Mouse (Mus musculus) C2C12 (cell line): ENCODE results near the gene Crebl2. TPM values are rescaled to one million over a fixed set of nuclear protein-coding genes. Genes with fewer than 3 reads are reported as not detected.
A peak's percentile ranks its signal among the peaks of the same experiment; 100 is the strongest.

ENCODE experiments used
- H3K27me3 ChIP-seq: one replicate; pipeline ENCODE4 v1.6.1; 2011; ENCODE audit not compliant: control insufficient read depth, insufficient read depth, insufficient read length
- H3K36me3 ChIP-seq: one replicate; pipeline ENCODE4 v1.6.1; 2011; ENCODE audit not compliant: control insufficient read depth, insufficient read depth
- H3K4me3 ChIP-seq: one replicate; pipeline ENCODE4 v1.5.1; 2011; ENCODE audit warnings: mild to moderate bottlenecking, control low read depth; ENCODE audit not compliant: poor library complexity, insufficient read depth, severe bottlenecking
- H3K79me2 ChIP-seq: one replicate; pipeline ENCODE4 v1.6.1; 2011; ENCODE audit not compliant: control insufficient read depth, insufficient read depth
- H3K79me3 ChIP-seq: one replicate; pipeline ENCODE4 v1.6.1; 2011; ENCODE audit warnings: low read depth, control low read depth
- H3ac ChIP-seq: one replicate; pipeline ENCODE3; 2011; ENCODE audit warnings: low read depth; ENCODE audit not compliant: control insufficient read depth, insufficient read length
- MAX ChIP-seq: IDR thresholded peaks from one replicate; pipeline ENCODE4 v1.6.1; 2011; ENCODE audit warnings: mild to moderate bottlenecking, control low read depth
- MYOG ChIP-seq: IDR thresholded peaks from one replicate; pipeline ENCODE4 v1.6.1; 2011; ENCODE audit not compliant: control insufficient read depth, insufficient read length; ENCODE audit errors: extremely low read depth
- USF1 ChIP-seq: IDR thresholded peaks from one replicate; pipeline ENCODE4 v1.6.1; 2011; ENCODE audit warnings: low read depth, mild to moderate bottlenecking, control low read depth, moderate library complexity
- polyA plus RNA-seq: library from polyadenylated mRNA; unstranded; fragments of >200 nt; fragmentation: generic; extraction: Trizol; gene quantifications from one replicate; pipeline ENCODE4 v1.2.1, GENCODE M21; 2012; ENCODE audit warnings: missing spikeins

The Crebl2 gene
- polyA plus RNA-seq, 1 experiment = 0.74 TPM

- TF ChIP-seq USF1 = no peak
- TF ChIP-seq MAX = peak; percentile 47
Observed at GRCm38 (mm10) chr6:134903891-134904884, 74.2 kb downstream of the Crebl2 start.

GRCm38 (mm10) chr6:134905811-134906210 lies 75.9 kb downstream of the Crebl2 start:
- Histone ChIP-seq H3K36me3 (no peaks in the 10 kb centered on the region), H3K27me3 (no peaks in the 10 kb centered on the region), H3K4me3 (no peak overlapping the region), H3K79me2 (no peaks in the 10 kb centered on the region), H3ac (no peak overlapping the region), H3K79me3 (no peaks in the 10 kb centered on the region)
- no peak for TF ChIP-seq MYOG

More at GRCm38 (mm10) chr6:134903891-134904884, 74.2 kb downstream of the Crebl2 start:
- H3ac ChIP-seq = no peak overlapping the region
- H3K79me2 ChIP-seq = no peaks in the 10 kb centered on the region
- no peaks in the 10 kb centered on the region for H3K27me3 ChIP-seq
- H3K36me3 ChIP-seq = no peaks in the 10 kb centered on the region
- no peaks in the 10 kb centered on the region for H3K79me3 ChIP-seq
- H3K4me3 ChIP-seq = no peak overlapping the region

Other genes starting within 250 kb of the Crebl2 start
- not detected for gene Mansc1, start 197.7 kb upstream of the Crebl2 start, polyA plus RNA-seq
- gene Borcs5, start 190.6 kb upstream of the Crebl2 start, polyA plus RNA-seq = 6.0 TPM
- gene Dusp16, start 37.5 kb upstream of the Crebl2 start, polyA plus RNA-seq = 3.3 TPM
- gene Gpr19, start 68.4 kb downstream of the Crebl2 start, polyA plus RNA-seq = 2.1 TPM
- gene Cdkn1b, start 90.2 kb downstream of the Crebl2 start, polyA plus RNA-seq = 15.8 TPM
- 0.05 TPM for gene Apold1, start 151.6 kb downstream of the Crebl2 start, polyA plus RNA-seq
- gene Ddx47, start 181.5 kb downstream of the Crebl2 start, polyA plus RNA-seq = 79.3 TPM
- gene Gprc5a, start 235.5 kb downstream of the Crebl2 start, polyA plus RNA-seq = 34.2 TPM